Mouse (Mus musculus) retina, adult 2 months (tissue): Measurements from ENCODE around the gene Habp2.

ENCODE experiments used
- DNase-seq: peaks from one replicate; pipeline ENCODE4 v3.0.0-alpha.2; 2012; ENCODE audit warnings: low read depth, low spot score

Gene Habp2

GRCm38 (mm10) chr19:56358890-56359289 is 72.0 kb downstream of the Habp2 start:
- no peak for DNase-seq

GRCm38 (mm10) chr19:56363721-56364460 is 77.0 kb downstream of the Habp2 start:
- DNase-seq, result no peak

- DNase-seq, result no peak
Measured at GRCm38 (mm10) chr19:56364563-56364962, 77.6 kb downstream of the Habp2 start.

GRCm38 (mm10) chr19:56366168-56366567 is 79.2 kb downstream of the Habp2 start:
- no peak for DNase-seq

GRCm38 (mm10) chr19:56366625-56367024 is 79.7 kb downstream of the Habp2 start:
- DNase-seq, result no peak

- no peak for DNase-seq
Measured at GRCm38 (mm10) chr19:56367778-56368177, 80.8 kb downstream of the Habp2 start.

- DNase-seq, result no peak
Measured at GRCm38 (mm10) chr19:56368912-56369311, 82.0 kb downstream of the Habp2 start.
